Mouse (Mus musculus): Measurements from ENCODE around the gene Olfr761.
"Not testable (repeated sequence)": the region's sequence is repeated elsewhere in the genome, so short reads cannot be mapped to it uniquely, and the experiment has no call there.

The Olfr761 gene

DNA sequence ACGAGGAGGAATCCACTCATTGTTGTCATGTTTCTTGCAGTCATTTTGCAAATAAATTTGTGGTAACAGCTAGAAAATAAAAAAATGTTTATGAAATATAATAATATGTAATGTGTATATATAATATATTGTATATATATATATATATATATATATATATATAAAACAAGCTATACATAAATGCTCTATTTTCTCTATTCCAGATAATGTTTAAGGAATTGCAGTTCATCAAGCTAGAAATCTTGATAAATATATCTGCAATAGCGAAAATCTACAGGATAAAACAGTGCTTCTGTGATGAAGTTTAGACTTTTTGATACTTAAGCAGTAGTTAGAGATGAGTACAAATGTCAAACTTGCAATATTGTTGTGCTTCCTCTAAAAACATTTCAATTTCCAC, at the start of gene Olfr761:
Gene Olfr761 (minus strand): TSS at position 101 of the 400 bp plus-strand sequence.
- no peak for DNase-seq (ENCODE audit: low spot score in 2 of 2)

DNA sequence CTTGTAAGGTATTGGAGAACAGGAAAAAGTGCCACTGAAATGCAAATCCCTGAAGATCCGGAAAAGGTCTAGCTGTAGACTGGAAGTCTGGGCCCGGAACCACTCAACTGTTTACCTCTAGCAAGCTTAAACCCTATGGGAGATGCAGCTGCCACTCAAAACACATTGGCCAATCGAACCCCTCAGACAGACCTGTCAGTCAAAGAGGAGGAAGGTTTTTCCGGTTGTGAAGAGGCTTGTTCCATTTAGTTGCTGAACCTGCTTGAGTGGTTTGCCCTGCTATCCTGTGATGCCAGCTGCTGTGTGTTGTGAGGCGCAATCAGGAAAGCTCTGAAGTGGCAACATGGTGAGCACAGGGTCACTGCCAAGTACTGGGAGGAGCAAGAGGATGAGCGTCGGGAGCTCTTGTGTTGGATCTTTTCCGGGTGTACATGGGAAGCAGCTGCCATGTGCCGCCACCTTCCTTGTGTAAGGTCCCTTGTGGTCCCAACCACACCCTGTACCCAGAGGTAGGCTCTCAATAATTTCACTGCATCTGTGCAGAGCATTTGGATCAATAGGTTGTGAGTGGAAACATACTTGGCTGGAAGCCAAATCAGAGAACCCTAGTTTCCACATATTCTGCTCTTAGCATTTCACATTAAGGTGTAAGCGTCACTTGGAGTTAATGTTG, 42.9 kb upstream of the Olfr761 start:
- DNase-seq (ENCODE audit: low spot score in 2 of 2): peak in 1 of 2 experiments; percentile 1

DNA sequence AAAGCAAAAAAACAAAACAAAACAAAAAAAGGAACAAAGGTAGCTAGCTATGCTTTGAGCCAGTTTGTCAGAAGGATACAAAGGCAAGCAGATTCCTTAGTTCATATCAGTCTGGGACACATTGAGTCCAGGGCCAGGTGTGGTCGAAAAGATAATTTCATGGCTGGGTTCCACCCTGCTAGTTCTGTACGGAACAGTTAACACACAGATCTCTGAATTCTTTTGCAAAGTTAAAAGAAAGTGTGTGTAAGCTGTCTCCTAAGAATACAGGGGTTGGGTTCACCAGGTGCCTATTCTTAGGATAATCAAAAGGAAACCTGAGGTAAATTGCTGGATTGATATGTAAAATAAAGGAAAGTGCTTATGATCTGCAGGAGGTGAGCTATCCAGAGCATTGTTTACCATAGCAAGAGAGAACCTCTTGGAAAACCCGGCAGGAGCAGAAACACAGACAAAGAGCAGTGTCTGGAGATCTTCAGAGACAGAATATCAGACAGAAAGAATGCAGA, 37.6 kb upstream of the Olfr761 start:
- no peak for DNase-seq (ENCODE audit: low spot score in 2 of 2)

GRCm38 (mm10) chr17:37973591-37973990, 20.7 kb upstream of the Olfr761 start:
- no peak for DNase-seq (ENCODE audit: low spot score in 2 of 2)

DNA sequence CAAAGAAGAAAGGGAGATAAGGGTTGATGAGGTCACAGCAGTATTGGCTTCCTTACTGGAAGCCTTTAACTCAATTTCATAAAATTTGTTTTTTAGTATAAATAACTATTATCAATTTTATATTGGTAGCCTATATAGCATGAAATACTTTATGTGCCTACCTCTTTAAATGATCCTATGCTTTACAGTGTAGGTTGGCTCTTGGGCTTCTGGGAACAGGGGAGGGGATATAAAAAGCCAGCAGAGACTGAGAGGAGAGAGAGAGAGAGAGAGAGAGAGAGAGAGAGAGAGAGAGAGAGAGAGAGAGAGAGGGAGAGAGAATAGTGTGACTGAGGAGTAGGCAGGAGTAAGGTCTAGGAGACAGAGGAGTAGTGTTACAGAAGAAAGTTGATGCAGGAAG, 32.6 kb downstream of the Olfr761 start, which contains the start of gene Olfr128:
Gene Olfr128 (plus strand): TSS at position 301 of the 400 bp plus-strand sequence.
- DNase-seq (ENCODE audit: low spot score in 2 of 2): no peak

DNA sequence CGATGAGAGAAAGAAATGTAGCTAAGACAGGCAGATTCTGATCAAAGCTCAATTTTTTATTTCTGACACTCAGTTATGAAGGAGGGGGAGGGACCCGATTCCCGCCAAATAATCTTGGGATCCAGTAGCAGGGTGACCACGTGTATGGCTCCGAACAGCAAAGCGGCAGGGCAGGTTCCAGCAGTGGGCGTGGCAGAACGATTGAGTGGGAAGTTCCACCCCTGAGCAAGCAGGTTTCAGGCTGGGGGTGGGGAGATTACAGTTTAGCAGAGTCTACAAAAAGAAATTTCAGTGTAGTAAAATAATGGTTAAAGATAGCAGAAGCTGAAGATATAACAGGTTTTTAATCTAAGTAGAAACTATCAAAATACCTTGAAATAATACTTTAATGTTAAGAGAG, 46.1 kb downstream of the Olfr761 start:
- not testable (repeated sequence) for DNase-seq (ENCODE audit: low spot score in 2 of 2)

Measured in urinary bladder, adult 18-20 months (tissue).